Mouse (Mus musculus): ENCODE results near the gene Mslnl. TPM values are rescaled to one million over a fixed set of nuclear protein-coding genes. Genes with fewer than 3 reads are reported as not detected.

The Mslnl gene
- polyA plus RNA-seq, 1 experiment, result 0.77 TPM

DNA sequence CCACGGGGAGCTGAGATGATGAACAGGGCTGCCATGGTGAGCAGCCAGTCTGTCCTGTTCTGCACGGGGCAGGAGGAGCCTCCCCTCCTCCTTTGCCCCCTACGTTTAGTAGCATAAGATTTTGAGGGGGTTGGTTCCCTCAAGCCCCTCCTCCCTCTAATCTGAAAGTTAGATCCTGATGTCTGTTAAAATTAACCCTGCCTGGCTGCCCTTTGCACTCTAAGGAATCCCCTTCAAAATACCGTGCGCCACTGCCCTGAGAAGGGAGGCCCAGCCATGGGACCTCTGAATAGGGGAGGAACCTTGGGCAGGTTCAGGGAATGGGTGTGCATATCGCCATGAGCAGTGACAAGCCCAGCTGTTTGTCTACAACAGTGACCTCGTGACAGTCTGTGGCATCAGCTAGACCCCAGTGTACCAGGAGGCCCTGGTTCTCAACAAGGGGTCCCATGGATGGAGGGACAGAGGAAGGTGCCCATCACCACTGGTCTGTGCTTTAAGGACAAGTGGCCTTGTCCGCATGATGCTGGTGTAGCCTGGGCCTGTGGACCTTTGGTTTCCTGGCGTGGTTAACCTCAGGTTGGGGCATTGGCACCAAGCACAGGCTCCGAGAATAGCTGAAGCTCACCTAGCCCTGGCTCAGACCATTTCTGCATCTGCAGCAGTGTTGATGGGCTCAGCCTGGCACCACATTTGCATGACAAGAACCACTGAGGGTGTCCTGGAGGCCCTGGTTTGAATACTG is 39.6 kb downstream of the Mslnl start:
- no peak for TF ChIP-seq CTCF (IDR thresholded peaks at IDR 0.05; ENCODE audit: extremely low read depth, insufficient read depth, low read length)
- no peak for TF ChIP-seq POLR2A (IDR thresholded peaks at IDR 0.05; ENCODE audit: extremely low read depth, insufficient read depth, low read length)
- H3K4me3 ChIP-seq (ENCODE audit: insufficient read depth, low read length), result no peak overlapping the region
- H3K27ac ChIP-seq (ENCODE audit: insufficient read depth, low read length), result no peak overlapping the region
- H3K4me1 ChIP-seq (ENCODE audit: control insufficient read depth, insufficient read depth, low read length), result peaks cover 4% of the 10 kb centered on the region; the same call in 1 of the 2 replicates

DNA sequence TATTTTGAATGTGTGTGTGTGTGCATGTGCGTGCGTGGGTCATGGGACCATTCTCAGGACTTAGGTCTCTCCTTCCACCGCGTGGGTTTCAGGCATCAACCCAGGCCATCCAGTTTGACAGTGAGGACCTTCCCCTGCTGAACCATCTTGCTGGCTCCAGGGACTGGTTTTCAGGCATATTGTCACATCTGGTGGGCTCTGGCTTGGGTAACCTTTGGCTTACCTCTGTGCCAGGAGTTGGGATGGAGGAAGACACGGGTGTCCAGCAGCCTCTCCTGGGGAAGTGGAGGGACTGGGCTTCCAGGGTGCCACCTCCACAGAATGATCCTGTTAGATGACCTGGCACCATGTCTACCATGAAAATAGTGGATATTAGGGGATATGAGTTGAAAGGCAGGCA is 42.1 kb downstream of the Mslnl start:
- H3K27ac ChIP-seq (ENCODE audit: insufficient read depth, low read length), result no peak overlapping the region
- TF ChIP-seq POLR2A (IDR thresholded peaks at IDR 0.05; ENCODE audit: extremely low read depth, insufficient read depth, low read length) (no peak), CTCF (IDR thresholded peaks at IDR 0.05; ENCODE audit: extremely low read depth, insufficient read depth, low read length) (no peak)
- peaks cover 4% of the 10 kb centered on the region; the same call in 1 of the 2 replicates for H3K4me1 ChIP-seq (ENCODE audit: control insufficient read depth, insufficient read depth, low read length)
- no peak overlapping the region for H3K4me3 ChIP-seq (ENCODE audit: insufficient read depth, low read length)

DNA sequence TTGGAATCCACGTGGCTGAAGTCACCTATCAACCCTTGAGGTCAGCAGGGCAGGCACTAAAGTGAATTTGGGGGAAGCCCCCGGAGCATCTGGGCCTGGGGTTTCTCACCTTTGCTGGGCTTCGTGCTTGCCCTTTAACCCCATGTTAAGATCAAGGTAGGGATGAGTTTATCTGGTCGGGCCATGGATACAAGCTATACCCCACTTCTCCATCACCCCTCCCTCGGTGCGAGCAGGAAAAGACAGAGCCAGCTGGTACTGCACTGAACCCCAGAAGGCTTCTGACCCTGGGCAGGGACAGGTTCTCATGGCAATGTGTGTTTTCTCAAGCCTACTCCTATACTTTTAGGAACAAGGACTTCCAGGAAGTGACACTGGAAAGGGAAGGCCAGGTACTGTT is 45.5 kb downstream of the Mslnl start:
- Histone ChIP-seq H3K27ac (ENCODE audit: insufficient read depth, low read length) (no peak overlapping the region), H3K4me1 (ENCODE audit: control insufficient read depth, insufficient read depth, low read length) (peaks cover 7% of the 10 kb centered on the region), H3K4me3 (ENCODE audit: insufficient read depth, low read length) (no peak overlapping the region)
- no peak for TF ChIP-seq CTCF (IDR thresholded peaks at IDR 0.05; ENCODE audit: extremely low read depth, insufficient read depth, low read length)
- TF ChIP-seq POLR2A (IDR thresholded peaks at IDR 0.05; ENCODE audit: extremely low read depth, insufficient read depth, low read length), result no peak

DNA sequence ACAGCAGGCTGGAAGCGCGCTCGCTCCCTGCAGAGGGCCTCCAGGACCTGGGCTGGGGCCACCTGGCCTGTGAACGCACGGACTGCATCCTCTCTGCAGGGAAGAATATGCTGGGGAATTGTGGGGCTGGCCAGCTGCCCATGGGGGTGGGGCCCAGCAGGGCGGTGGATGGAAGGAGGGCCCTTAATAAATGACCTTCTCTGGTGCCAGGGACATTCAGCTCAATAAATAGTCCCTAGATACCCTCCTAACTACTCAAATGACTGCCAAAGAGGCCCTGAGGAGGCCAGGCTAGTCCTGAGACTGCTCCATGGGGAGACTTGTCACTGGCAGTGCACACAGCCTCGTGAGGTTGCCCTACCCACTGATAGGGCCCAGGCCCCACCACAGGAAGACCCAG is 47.2 kb downstream of the Mslnl start:
- Histone ChIP-seq H3K27ac (ENCODE audit: insufficient read depth, low read length) (no peak overlapping the region), H3K4me3 (ENCODE audit: insufficient read depth, low read length) (peak overlapping the region; percentile 74; the same call in 1 of the 2 replicates), H3K4me1 (ENCODE audit: control insufficient read depth, insufficient read depth, low read length) (peaks cover 7% of the 10 kb centered on the region)
- TF ChIP-seq CTCF (IDR thresholded peaks at IDR 0.05; ENCODE audit: extremely low read depth, insufficient read depth, low read length) (no peak), POLR2A (IDR thresholded peaks at IDR 0.05; ENCODE audit: extremely low read depth, insufficient read depth, low read length) (0 out of 2 replicates have a peak, but pooled peaks have one; percentile 11)

DNA sequence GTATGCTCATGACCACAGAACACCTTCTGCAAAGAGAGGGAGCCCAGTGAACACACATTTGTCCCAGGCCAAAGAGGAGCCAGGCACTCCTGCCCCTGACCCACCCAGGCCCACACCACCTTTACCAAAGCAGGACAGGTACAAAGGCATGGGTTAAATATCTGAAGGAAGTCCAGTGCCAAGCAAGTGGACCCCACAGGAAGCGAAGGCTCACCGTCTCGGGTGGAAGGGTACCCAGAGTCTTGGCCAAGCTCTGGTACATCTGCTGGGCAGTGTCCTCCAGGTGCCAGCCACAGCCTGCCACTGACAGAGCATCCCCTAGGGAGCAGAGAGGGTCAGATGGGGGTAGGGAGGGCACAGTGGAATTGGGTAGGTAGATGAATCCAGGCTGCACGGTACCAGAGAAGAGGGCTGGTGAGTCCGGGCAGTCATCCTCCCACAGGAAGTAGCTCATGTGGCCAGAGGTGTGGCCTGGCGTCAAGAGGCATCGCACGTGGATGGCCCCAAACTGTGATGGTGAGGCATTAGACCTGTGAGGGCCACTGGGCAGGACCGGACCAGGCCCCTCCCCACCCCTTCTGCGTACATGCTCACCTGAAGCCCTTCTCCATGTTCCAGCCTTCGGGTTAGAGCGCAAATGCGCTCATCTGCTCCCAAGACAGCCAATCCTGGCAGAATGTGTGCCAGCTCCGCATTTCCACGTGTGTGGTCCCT is 48.2 kb downstream of the Mslnl start:
- TF ChIP-seq CTCF (IDR thresholded peaks at IDR 0.05; ENCODE audit: extremely low read depth, insufficient read depth, low read length) (no peak), POLR2A (IDR thresholded peaks at IDR 0.05; ENCODE audit: extremely low read depth, insufficient read depth, low read length) (no peak)
- Histone ChIP-seq H3K4me3 (ENCODE audit: insufficient read depth, low read length) (peak overlapping the region; percentile 74), H3K27ac (ENCODE audit: insufficient read depth, low read length) (no peak overlapping the region), H3K4me1 (ENCODE audit: control insufficient read depth, insufficient read depth, low read length) (peaks cover 7% of the 10 kb centered on the region)

DNA sequence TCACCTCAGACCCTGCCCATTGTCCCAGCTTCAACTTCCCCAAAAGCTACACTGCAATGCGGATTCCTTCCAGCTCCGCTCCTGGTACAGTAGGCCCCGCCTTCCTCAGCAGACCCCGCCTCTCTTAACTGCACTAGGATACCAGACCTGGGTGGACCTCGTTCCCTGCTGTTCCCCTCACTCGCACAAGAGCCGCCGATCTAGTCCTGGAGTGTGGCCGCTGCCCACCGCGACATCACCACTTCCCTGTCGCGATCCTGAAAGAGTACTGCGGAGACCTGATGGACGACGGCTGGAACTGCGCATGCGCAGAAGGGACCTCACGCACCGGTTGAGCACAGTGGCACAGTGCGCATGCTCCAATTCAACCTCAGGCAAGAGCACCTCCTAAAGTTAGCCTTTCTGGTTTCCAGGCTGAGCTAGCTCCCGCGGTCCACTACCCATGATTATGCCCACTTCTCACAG is 49.5 kb downstream of the Mslnl start, which contains the start of gene Haghl:
TSS of gene Haghl (minus strand) at position 393 of the 465 bp plus-strand sequence.
- peak within 1 kb of the TSS; percentile 74 for H3K4me3 ChIP-seq (ENCODE audit: insufficient read depth, low read length)
- TF ChIP-seq POLR2A (IDR thresholded peaks at IDR 0.05; ENCODE audit: extremely low read depth, insufficient read depth, low read length) (peak; percentile 94), CTCF (IDR thresholded peaks at IDR 0.05; ENCODE audit: extremely low read depth, insufficient read depth, low read length) (no peak)

DNA sequence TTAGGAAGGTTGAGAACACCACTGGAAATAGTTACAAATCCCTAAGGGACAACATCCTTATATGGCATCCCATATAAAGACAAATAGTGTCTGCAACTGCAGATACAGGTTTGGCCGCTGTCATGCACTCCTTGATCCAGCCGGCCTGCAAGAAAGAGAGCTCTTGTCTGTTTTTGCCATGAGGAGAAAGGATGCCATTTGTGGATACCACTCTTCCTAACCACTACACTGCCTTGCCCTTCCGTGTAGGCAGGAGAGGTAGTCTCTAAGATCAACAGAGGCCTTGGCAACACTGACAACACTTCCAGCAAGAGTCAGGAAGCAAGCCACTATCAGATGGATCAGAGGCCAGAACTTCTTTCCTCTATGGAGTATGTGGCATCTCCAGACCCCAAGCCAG is 50.4 kb downstream of the Mslnl start, which contains the start of gene Ccdc78:
TSS of gene Ccdc78 (plus strand) at position 301 of the 400 bp plus-strand sequence.
- Histone ChIP-seq H3K4me3 (ENCODE audit: insufficient read depth, low read length) (peak within 1 kb of the TSS; percentile 74), H3K27ac (ENCODE audit: insufficient read depth, low read length) (0 out of 2 replicates have a peak within 1 kb of the TSS, but pooled peaks have one; percentile 55), H3K4me1 (ENCODE audit: control insufficient read depth, insufficient read depth, low read length) (peaks cover 8% of the 10 kb centered on the region)
- TF ChIP-seq POLR2A (IDR thresholded peaks at IDR 0.05; ENCODE audit: extremely low read depth, insufficient read depth, low read length) (no peak), CTCF (IDR thresholded peaks at IDR 0.05; ENCODE audit: extremely low read depth, insufficient read depth, low read length) (no peak)

More for the DNA sequence above, 49.5 kb downstream of the Mslnl start, which contains the start of gene Haghl:
- peak within 1 kb of the TSS; percentile 55; the same call in 1 of the 2 replicates for H3K27ac ChIP-seq (ENCODE audit: insufficient read depth, low read length)
- peaks cover 7% of the 10 kb centered on the region for H3K4me1 ChIP-seq (ENCODE audit: control insufficient read depth, insufficient read depth, low read length)

DNA sequence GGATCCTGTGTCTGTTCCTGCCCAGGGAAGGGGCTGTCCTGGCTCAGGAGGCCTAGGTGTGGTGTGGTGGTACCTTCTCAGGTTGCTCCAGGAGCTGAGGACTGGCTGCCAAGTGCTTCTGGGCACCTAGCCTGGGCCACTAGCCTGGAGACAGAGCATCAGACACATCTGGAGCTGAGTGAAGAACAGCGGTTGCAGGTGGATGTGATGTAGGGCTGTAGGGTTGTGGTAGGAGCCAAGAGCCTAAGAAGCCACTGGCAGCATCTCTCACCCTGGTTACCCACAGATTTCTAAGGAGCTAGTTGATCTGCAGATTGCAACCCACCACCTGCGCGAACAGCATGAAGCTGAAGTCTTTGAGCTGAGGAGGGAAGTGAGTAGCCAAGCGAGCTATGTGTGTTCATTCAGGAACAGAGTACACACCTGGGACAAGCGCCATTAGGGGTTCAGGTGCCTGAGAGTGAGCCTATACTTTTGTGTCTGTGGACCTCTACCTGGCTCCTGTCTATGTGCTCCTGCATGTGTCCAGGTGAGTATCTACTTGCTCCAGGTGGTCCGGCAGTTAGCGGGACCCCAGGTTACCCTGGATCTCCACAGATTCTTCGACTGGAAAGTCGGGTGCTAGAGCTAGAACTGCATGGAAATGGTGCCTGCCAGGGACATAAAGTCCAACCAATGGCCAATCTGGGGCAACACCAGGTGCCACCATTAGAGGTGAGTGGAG is 51.1 kb downstream of the Mslnl start:
- no peak overlapping the region for H3K27ac ChIP-seq (ENCODE audit: insufficient read depth, low read length)
- H3K4me1 ChIP-seq (ENCODE audit: control insufficient read depth, insufficient read depth, low read length), result peaks cover 10% of the 10 kb centered on the region
- no peak overlapping the region for H3K4me3 ChIP-seq (ENCODE audit: insufficient read depth, low read length)
- TF ChIP-seq POLR2A (IDR thresholded peaks at IDR 0.05; ENCODE audit: extremely low read depth, insufficient read depth, low read length) (0 out of 2 replicates have a peak, but pooled peaks have one; percentile 5), CTCF (IDR thresholded peaks at IDR 0.05; ENCODE audit: extremely low read depth, insufficient read depth, low read length) (no peak)

DNA sequence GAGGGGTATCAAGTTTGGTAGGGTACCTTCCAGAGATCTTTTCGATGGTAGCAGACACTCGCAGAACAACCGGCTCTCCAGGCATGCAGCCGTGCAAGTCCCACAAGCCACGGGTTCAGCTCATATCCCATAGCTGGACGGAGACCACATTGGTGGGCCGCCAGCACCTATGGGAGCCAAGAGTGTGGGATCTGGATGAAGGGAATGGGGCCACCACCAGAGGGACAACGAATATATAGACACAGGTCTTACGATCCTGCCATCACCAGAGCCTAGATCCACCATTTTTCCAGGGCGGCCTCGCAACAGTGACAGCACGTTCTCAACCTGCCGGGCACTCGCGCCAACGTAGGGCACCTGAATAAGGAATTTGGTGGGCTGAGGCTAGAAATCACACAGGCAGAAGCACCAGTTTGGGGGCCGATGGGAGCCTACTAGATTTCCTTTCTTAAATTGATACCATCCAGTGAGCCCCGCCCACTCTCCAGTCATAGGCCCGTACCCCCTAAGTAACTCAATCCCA is 55.5 kb downstream of the Mslnl start:
- TF ChIP-seq CTCF (IDR thresholded peaks at IDR 0.05; ENCODE audit: extremely low read depth, insufficient read depth, low read length) (no peak), POLR2A (IDR thresholded peaks at IDR 0.05; ENCODE audit: extremely low read depth, insufficient read depth, low read length) (no peak)
- peaks cover 5% of the 10 kb centered on the region for H3K4me1 ChIP-seq (ENCODE audit: control insufficient read depth, insufficient read depth, low read length)
- no peak overlapping the region for H3K27ac ChIP-seq (ENCODE audit: insufficient read depth, low read length)
- H3K4me3 ChIP-seq (ENCODE audit: insufficient read depth, low read length), result peak overlapping the region; percentile 75

All from cortical plate, adult 2 months (tissue).